Mouse (Mus musculus): ENCODE data around the gene Zdhhc14. TPM values are rescaled to one million over a fixed set of nuclear protein-coding genes. Genes with fewer than 3 reads are reported as not detected.

The Zdhhc14 gene
- polyA plus RNA-seq, 1 experiment from 2014 or later: 2.2 TPM

- no peak for TF ChIP-seq EP300 (optimal IDR thresholded peaks at IDR 0.05)
- no peak for TF ChIP-seq CTCF (IDR thresholded peaks at IDR 0.05; ENCODE audit: low read depth)
- H3K9ac ChIP-seq (ENCODE audit: low read length): no peak overlapping the region
Measured at GRCm38 (mm10) chr17:5765746-5766145, 273.4 kb downstream of the Zdhhc14 start.

GRCm38 (mm10) chr17:5768164-5768705 is 275.9 kb downstream of the Zdhhc14 start:
- Histone ChIP-seq H3K27ac (replicated peaks) (no peak overlapping the region), H3K27me3 (ENCODE audit: control insufficient read depth, insufficient read depth, low read length) (no peaks in the 10 kb centered on the region), H3K4me2 (replicated peaks; ENCODE audit: low read depth) (no peak overlapping the region), H3K4me3 (ENCODE audit: low read depth, low read length) (no peak overlapping the region), H3K36me3 (ENCODE audit: control insufficient read depth, insufficient read depth, low read length) (no peaks in the 10 kb centered on the region), H3K9me3 (ENCODE audit: control insufficient read depth, low read length) (no peaks in the 10 kb centered on the region), H3K9ac (ENCODE audit: low read length) (no peak overlapping the region), H3K4me1 (replicated peaks; ENCODE audit: control insufficient read depth, insufficient read depth) (0 out of 2 replicates have a peak, but pooled peaks cover 2% of the 10 kb centered on the region)
- 74% methylated on average over 6 of the region's 6 CpGs for WGBS
- TF ChIP-seq EP300 (optimal IDR thresholded peaks at IDR 0.05) (no peak), CTCF (IDR thresholded peaks at IDR 0.05; ENCODE audit: low read depth) (no peak)
- no peak for ATAC-seq (ENCODE audit: low FRiP score, low TSS enrichment)
- DNase-seq (ENCODE audit: low spot score): no peak

More at GRCm38 (mm10) chr17:5765746-5766145, 273.4 kb downstream of the Zdhhc14 start:
- H3K4me3 ChIP-seq (ENCODE audit: low read depth, low read length): no peak overlapping the region
- no peak overlapping the region for H3K27ac ChIP-seq (replicated peaks)
- no peaks in the 10 kb centered on the region for H3K9me3 ChIP-seq (ENCODE audit: control insufficient read depth, low read length)
- 0 out of 2 replicates have a peak, but pooled peaks cover 2% of the 10 kb centered on the region for H3K4me1 ChIP-seq (replicated peaks; ENCODE audit: control insufficient read depth, insufficient read depth)
- H3K27me3 ChIP-seq (ENCODE audit: control insufficient read depth, insufficient read depth, low read length): no peaks in the 10 kb centered on the region
- DNase-seq (ENCODE audit: low spot score) (no peak), ATAC-seq (ENCODE audit: low FRiP score, low TSS enrichment) (no peak)
- no peaks in the 10 kb centered on the region for H3K36me3 ChIP-seq (ENCODE audit: control insufficient read depth, insufficient read depth, low read length)
- WGBS: 75% methylated on average over 4 of the region's 4 CpGs
- no peak overlapping the region for H3K4me2 ChIP-seq (replicated peaks; ENCODE audit: low read depth)

- Histone ChIP-seq H3K36me3 (ENCODE audit: control insufficient read depth, insufficient read depth, low read length) (no peaks in the 10 kb centered on the region), H3K9me3 (ENCODE audit: control insufficient read depth, low read length) (no peaks in the 10 kb centered on the region), H3K4me2 (replicated peaks; ENCODE audit: low read depth) (no peak overlapping the region; the same call in 1 of the 2 replicates), H3K27me3 (ENCODE audit: control insufficient read depth, insufficient read depth, low read length) (no peaks in the 10 kb centered on the region), H3K4me1 (replicated peaks; ENCODE audit: control insufficient read depth, insufficient read depth) (0 out of 2 replicates have a peak, but pooled peaks cover 2% of the 10 kb centered on the region), H3K27ac (replicated peaks) (peak overlapping the region; percentile 88), H3K9ac (ENCODE audit: low read length) (no peak overlapping the region), H3K4me3 (ENCODE audit: low read depth, low read length) (no peak overlapping the region)
- TF ChIP-seq CTCF (IDR thresholded peaks at IDR 0.05; ENCODE audit: low read depth): no peak
- no peak for TF ChIP-seq EP300 (optimal IDR thresholded peaks at IDR 0.05)
- ATAC-seq (ENCODE audit: low FRiP score, low TSS enrichment) (no peak), DNase-seq (ENCODE audit: low spot score) (no peak)
- WGBS: 81% methylated on average over 9 of the region's 9 CpGs
Measured at GRCm38 (mm10) chr17:5768810-5769520, 276.6 kb downstream of the Zdhhc14 start.

- H3K4me2 ChIP-seq (replicated peaks; ENCODE audit: low read depth): peak overlapping the region; percentile 56
- peak; percentile 59; the same call in 1 of the 2 replicates for ATAC-seq (ENCODE audit: low FRiP score, low TSS enrichment)
- 0 out of 2 replicates have a peak, but pooled peaks cover 2% of the 10 kb centered on the region for H3K4me1 ChIP-seq (replicated peaks; ENCODE audit: control insufficient read depth, insufficient read depth)
- WGBS: 22% methylated on average over 7 of the region's 7 CpGs
- no peaks in the 10 kb centered on the region for H3K27me3 ChIP-seq (ENCODE audit: control insufficient read depth, insufficient read depth, low read length)
- no peaks in the 10 kb centered on the region for H3K36me3 ChIP-seq (ENCODE audit: control insufficient read depth, insufficient read depth, low read length)
- peak; percentile 72 for DNase-seq (ENCODE audit: low spot score)
- TF ChIP-seq EP300 (optimal IDR thresholded peaks at IDR 0.05) (no peak), CTCF (IDR thresholded peaks at IDR 0.05; ENCODE audit: low read depth) (0 out of 2 replicates have a peak, but pooled peaks have one; percentile 7)
- peak overlapping the region; percentile 88 for H3K27ac ChIP-seq (replicated peaks)
- H3K9ac ChIP-seq (ENCODE audit: low read length): peak overlapping the region; percentile 13; the same call in 1 of the 2 replicates
- no peaks in the 10 kb centered on the region for H3K9me3 ChIP-seq (ENCODE audit: control insufficient read depth, low read length)
- H3K4me3 ChIP-seq (ENCODE audit: low read depth, low read length): peak overlapping the region; percentile 27
Measured at GRCm38 (mm10) chr17:5769776-5770175, 277.4 kb downstream of the Zdhhc14 start.

GRCm38 (mm10) chr17:5770265-5771249 is 278.2 kb downstream of the Zdhhc14 start:
- 0 out of 2 replicates have a peak, but pooled peaks cover 2% of the 10 kb centered on the region for H3K4me1 ChIP-seq (replicated peaks; ENCODE audit: control insufficient read depth, insufficient read depth)
- H3K27me3 ChIP-seq (ENCODE audit: control insufficient read depth, insufficient read depth, low read length): no peaks in the 10 kb centered on the region
- peak; percentile 95 for ATAC-seq (ENCODE audit: low FRiP score, low TSS enrichment)
- TF ChIP-seq EP300 (optimal IDR thresholded peaks at IDR 0.05) (no peak), CTCF (IDR thresholded peaks at IDR 0.05; ENCODE audit: low read depth) (no peak)
- peak overlapping the region; percentile 88 for H3K27ac ChIP-seq (replicated peaks)
- peak overlapping the region; percentile 27 for H3K4me3 ChIP-seq (ENCODE audit: low read depth, low read length)
- no peaks in the 10 kb centered on the region for H3K9me3 ChIP-seq (ENCODE audit: control insufficient read depth, low read length)
- peak overlapping the region; percentile 56 for H3K4me2 ChIP-seq (replicated peaks; ENCODE audit: low read depth)
- H3K36me3 ChIP-seq (ENCODE audit: control insufficient read depth, insufficient read depth, low read length): no peaks in the 10 kb centered on the region
- peak; percentile 81 for DNase-seq (ENCODE audit: low spot score)
- WGBS: 4% methylated on average over 22 of the region's 22 CpGs
- peak overlapping the region; percentile 50 for H3K9ac ChIP-seq (ENCODE audit: low read length)
